Mouse (Mus musculus) layer of hippocampus, adult 11-12 months (tissue): ENCODE measurements around the gene Spta1.

Experiments used
- DNase-seq: peaks from one replicate; pipeline ENCODE4 v3.0.0; 2022; ENCODE audit warnings: low spot score

The Spta1 gene

DNA sequence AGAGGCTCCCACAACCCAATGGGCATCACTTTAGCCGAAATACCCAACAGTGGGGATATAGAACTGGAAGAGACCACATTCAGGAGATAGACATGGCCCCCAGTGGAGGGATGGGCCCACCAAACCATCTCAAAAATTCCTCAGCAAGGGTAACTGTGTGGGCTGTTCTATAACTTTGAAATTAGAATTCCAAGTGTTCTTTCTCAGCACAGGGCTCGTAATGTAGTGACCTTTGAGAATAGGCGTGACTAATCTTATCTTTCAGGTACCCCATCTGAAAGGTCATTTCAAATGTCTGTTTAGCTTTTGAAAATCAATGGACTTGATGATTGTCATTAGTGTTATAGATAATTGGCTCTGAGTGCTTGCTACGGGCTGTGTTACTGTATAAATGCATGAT lies 95.2 kb downstream of the Spta1 start:
- no peak for DNase-seq

DNA sequence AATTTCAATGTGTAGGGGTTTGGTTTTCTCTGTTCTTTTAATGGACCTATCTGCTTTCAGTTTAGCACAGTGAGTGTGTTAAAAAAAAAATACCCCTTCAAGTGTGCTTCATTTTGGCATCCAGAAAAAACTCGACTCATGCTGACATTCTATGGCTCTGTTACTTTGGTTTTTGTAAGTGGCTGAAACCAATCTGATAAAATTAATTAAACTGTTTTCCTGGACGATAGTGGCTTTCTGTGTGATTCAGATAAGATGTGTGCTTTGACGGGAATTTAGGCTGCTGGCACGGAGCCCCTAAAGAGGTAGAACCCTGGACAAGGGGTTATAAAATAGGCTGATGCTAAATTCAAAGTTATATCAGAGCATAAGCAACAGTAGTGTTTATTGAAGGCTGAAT lies 96.6 kb downstream of the Spta1 start:
- no peak for DNase-seq

GRCm38 (mm10) chr1:174270643-174271042 lies 98.1 kb downstream of the Spta1 start:
- DNase-seq = no peak
